Mouse (Mus musculus) thymus, postnatal 14 days (tissue): ENCODE data around the gene Gm26661.

Experiments used
- DNase-seq: peaks from one replicate; pipeline ENCODE4 v3.0.0; 2021

The Gm26661 gene

DNA sequence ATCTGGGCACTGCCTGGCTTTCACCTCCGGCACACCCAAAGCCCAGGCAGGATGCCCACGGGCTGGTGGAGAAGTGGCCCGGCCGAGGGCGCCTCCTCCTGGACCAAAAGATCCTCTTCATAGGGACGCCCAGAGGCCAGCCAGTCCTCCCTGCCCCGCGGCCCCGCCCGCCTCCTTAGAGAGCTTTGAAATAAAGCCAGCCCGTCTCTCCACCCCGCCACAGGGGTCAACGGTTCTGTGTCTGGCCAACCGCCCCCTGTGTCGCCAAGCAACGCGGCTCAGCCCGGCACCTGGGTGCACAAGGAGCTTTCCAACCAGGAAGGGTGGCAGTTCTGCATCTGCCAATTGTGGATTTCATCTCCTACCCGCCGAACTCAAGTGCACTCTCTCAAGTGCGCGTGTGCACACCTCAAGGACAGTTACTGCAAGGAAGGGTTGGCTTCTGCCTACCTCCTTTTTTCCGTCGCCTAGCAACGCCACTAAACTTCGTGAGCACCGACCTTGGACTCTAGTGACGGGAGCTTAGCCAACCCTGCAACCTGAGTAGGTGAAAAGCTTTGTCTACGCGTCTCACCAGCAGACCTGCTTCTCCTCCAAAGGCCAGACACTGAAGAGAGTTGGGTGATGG is at the start of gene Gm26661:
Gm26661 (plus strand) TSS at position 56 of the 628 bp plus-strand sequence.
- peak; percentile 49 for DNase-seq

DNA sequence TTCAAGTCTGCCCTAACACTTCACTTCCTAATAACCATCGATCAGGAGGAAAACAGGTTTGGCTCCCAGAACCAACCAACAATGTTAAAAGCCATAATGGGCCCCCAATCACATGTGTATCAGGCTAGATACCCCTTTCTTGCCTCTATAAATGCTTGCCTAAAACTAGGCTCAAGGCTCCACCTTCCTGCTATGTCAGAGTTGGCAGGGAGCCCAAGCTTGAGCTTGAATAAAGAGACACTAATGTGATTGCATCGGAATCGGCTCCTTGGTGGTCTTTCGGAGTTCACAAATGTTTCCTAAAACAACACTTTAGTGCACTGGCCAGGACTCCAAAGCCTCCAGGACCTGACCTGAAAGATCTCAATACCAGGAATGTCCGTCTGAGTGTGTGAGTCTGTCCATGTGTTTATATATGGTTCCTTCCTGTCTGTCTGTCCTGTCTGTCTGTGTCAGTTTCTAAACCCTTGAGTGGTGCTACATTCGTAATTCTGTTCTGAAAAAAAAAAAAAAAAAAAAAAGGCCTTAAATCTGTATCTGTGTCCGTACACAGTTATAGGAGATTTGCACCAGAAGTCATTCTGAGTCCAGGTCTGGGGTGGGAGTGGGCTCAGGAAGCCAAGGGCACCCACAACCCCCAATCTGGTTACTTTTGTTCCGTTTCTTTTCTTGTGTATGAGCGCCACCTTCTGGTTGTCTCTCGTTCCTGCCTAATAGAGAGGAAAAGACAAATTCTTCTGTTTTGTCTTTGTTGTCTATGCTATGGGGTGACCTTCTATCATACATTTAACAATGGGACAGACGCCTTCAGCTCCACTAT is 42.2 kb upstream of the Gm26661 start:
- peak; percentile 53 for DNase-seq

DNA sequence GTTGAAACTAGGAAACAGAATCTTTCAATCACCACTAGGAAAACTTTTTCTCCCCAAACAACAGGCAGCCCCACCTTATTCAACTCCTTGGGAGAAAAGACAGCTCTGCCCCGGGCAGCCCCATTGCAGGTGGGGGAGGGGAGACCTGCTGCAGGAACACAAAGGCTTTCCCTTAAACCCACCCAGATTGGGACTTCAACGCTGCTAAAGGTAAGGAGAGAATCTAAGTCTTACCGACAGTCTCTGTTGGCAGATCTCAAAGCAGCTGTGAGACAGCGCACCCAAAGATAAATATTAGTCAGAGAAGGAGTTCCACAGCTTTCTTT is 41.7 kb upstream of the Gm26661 start:
- DNase-seq = peak; percentile 19

DNA sequence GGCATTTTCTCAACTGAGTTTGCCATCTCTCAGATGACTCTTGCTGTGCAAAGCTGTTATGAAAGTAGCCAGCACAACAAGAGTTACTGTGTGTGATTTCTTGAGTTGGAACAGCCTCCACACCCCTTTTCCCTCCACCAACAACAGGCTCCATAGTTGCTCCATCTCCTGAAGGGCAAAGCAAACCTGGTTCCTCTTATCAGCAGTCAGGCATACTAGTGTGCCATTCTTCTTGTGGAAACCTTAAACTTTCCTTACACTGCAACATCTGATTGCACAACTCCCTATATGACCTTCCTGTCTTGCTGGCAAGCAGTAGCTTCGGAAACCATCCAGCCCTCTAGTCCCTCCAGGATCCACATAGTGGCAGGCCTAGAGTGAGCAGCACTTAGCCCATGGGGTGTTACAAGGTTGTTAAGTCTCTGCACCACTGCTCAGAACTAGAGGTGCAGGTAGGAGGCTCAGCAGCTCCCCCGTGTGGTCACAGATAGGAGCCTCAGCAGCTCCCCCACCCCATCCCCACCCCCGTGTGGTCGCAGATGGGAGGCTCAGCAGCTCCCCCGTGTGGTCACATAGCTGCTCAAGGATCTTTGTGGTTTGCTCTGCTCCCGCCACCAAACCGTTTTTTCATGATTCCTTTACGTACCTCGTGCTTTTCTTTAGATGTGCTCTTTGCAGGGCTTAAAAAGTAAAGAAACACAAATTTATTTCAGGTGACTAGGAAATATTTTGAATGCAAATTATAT is 25.6 kb upstream of the Gm26661 start:
- peak; percentile 92 for DNase-seq

DNA sequence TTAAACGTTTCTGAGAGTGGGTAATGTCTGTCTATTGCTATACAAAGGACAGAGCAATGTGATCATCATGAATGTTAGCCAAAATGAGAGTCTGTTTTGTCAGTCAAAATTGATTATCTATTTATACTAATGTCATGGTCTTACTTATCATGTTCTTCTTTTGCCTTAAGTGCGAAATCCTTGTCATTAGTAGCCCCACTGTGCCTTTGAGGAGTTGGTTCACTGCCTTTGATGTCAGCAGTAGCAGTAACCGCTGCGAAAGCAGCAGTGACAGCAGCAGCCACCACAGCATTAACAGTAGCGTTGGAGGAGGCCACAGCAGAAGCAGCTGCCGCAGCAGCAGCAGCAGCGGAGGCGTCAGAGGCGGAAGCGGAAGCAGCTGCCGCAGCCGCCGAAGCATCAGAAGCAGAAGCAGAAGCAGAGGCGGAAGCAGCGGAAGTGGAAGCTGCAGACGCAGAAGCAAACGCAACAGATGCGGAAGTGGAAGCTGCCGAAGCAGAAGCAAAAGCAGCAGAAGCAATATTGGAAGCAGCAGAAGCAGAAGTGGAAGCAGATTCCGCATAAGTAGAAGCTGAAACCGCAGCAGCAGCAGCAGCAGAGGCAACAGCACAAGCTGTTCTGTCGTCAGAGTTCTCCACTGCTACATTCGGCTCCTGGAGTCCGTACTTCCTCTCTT is 17.5 kb upstream of the Gm26661 start:
- peak; percentile 83 for DNase-seq

DNA sequence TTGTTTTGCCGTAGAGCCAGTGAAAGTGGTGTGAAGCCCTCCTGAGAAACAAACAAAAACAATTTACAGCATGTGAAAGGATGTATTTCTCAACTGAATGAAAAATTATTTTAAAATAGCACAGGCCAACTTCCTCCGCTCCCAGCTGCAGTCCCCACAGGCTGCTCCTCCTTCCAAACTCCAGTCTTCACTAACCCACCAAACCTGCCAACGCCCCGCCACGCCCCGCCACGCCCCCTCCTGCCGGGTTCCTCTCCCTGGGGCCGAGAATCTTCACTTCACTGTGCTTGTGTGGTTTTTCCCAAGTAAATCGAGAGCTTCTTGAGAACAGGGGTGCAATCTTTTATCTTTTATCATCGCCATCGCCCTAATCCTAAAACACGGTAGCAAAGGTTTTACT is 5.3 kb upstream of the Gm26661 start:
- no peak for DNase-seq

DNA sequence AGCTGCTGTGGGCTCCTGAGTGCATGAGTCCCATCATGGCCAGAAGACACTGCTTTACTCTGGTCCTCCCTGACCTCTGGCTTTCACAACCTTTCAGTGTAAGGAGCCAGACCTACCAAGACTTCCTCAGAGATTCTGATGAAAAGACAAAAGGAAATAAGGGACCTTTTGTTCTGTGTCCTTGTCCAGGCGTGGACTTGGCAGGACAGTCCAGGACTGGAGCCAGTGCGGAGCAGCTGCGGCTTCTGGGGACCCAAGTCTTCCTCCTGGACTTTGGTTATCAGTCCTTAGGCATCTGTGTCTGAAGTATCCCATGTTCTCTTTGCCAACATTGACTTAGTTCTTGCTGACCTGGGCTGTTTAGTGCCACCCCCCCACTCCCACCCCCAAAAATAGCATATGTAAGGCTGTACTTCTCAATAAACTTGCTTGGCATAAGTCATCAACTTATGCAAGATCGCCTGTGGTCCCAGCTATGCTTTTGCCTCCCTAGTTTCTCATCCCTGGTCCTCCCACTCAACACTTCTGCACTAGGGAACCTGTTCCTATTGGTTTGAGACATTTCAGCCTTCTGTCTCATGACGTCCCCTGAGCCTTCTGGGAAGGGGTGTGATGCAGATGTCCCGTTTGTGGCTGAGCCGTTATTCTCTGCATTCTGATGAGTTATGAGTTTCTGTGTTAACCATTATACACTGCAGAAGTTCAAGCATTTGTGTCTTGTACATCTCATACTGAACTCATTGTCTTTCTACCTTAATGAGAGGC is 1.9 kb upstream of the Gm26661 start:
- no peak for DNase-seq

DNA sequence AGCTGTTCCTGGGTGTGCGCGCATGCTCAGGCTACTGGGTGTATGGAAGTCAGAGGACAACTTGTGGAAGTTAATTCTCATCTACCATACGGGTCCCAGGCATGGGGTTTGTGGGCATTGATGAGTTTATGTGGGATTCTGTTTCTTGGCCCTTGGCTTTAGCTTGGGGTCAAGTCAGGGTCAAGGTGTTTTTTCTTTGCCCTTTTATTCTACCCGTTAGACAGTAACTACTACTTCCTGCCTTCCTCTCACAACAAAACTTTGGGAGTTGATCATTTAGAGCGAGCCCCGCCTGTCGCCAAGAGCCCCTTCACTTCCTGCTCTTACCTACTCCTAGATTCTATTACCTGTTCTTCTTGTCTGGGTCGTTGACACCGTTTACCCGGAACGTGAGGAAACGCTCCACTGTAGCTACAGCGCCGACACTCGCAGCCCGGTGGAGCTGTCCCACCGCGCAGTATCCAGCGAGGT is 291 bp upstream of the Gm26661 start:
- no peak for DNase-seq

DNA sequence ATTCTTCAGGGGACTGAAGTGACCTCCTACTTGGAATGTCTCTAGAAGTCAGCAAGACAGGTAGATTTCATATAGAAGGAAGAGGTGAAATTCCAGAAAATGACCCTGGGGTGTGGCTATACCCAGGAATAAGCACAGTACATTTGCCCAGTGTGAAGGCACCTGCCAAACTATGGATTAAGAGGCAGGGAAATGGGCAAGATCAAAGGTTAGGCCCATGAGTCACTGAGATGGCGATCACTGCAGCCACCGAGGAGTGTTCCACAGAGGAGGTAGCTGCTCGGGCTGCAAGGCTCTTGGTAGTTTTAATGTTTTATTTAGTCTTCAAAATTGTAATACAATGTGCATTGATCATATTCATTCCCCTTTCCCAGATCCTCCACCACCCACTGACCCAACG is 4.6 kb downstream of the Gm26661 start:
- DNase-seq = no peak

DNA sequence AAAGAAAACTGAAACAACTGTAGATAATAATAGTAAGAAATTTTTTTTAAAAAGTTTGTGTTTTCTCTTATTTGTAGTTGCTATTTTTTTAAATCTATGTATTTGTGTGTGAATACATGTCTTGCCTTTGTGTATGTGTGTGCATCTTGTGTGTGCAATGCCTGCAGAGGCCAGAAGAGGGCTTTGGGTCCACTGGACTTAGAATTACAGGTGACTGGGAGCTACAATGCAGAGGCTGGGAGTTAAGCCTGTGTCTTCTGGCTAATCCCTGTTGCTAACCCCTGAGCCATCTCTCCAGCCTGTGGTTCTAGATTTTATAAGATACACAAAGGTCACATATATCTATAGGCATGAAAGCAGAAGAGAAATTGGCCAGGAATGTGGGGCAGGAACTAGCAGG is 9.2 kb downstream of the Gm26661 start:
- DNase-seq = no peak

DNA sequence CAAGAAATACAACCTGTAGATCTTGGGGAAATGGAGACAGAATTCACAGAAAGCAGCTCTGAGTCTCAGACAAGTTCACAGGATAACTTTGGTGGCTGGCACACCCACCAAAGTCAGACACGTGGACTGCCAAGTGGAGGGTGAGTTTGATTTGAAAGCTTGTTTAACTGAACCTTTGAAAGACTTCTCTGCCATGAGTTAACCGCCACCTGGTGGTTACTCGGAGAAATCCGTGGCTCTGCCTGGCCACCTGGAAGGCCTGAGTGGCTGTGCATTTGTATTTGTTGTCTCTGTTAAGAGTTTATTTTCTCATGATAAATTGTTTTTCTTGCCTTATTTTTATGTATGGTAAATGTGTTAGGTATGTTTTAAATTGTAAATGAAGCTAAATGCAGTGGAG is 10.4 kb downstream of the Gm26661 start:
- peak; percentile 57 for DNase-seq

DNA sequence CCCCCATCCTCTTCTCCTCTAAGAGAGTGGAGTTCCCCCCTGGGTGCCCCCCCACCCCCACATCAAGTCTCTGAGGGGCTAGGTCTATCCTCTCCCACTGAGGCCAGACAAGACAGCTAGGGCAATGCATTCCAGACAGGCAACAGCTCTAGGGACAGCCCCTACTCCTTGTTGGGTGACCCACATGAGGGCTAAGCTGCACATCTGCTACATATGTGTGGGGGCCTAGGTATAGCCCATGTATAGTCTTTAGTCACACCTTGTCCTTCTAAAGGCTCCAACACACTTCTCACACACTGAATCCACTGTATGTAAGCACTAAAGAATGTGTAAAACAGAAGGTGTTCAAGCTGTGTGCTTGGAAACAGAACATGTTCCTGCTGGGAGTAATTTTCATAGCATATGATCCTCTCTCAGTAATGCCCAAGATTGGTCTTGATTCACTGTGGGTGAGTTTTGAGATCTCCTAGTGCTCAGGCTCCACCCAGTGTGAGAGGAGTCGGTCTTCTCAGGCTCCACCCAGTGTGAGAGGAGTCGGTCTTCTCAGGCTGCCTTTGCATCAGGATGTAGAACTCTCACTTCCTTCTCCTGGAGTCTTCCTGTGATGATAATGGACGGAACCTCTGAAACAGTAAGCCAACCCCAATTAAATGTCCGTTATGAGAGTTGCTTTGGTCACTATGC is 12.6 kb downstream of the Gm26661 start:
- DNase-seq = no peak

DNA sequence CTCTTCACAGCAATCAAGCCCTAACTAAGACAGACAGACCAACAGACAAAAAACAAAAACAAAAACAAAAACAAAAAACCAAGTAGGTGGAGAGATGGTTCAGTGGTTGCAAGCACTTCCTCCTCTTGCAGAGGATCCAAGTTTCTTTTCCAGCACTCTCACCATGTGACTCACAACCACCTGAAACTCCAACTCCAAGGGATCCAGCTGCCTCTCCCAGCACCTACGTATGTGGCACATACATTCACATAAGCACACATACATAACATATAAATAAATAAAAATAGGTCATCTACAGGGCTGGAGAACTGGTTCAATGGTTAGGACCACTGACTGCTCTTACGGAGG is 13.1 kb downstream of the Gm26661 start:
- DNase-seq = no peak

DNA sequence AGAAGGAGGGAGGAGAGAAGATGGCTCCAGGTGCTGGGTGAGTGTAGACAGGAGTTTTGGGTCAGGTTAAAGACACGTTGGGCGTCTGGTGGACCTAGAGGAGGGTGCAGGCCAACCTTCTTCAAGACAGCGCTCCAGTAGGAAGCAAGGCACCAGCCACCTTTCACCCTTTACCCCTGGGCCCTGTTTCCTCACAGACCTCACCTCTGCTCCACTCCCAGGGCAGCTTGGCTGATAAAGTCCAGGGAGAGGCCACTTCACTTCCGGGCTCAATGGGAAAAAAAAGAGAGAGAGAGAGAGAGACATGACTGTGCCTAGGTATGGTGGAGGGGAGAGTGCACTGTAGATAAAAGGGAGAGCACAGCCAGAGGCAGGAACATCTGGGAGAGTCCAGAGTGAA is 16.3 kb downstream of the Gm26661 start:
- DNase-seq = no peak

DNA sequence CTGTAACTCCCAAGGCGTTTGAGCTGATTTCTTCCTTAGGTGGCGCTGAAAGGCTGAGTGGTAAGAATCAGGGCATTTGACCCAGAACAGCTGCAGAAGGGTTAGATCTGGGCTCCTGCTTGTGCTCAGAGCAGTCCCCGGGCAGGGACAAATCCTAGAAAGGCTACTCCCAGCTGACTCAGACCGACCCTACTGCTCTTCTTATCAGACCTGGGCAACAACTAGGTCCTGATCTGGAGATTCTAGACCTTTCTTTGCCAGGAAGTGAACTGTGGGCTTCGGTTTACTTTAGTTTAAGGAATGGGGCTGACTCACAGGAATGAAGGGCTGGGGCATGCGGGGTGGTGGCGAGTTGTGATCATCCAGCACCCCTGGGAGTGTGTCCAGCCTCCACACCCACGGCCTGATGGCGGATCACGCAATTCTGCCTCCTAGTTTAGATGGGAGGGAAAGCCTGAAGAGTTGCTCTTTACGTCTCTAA is 17.2 kb downstream of the Gm26661 start:
- DNase-seq = no peak

DNA sequence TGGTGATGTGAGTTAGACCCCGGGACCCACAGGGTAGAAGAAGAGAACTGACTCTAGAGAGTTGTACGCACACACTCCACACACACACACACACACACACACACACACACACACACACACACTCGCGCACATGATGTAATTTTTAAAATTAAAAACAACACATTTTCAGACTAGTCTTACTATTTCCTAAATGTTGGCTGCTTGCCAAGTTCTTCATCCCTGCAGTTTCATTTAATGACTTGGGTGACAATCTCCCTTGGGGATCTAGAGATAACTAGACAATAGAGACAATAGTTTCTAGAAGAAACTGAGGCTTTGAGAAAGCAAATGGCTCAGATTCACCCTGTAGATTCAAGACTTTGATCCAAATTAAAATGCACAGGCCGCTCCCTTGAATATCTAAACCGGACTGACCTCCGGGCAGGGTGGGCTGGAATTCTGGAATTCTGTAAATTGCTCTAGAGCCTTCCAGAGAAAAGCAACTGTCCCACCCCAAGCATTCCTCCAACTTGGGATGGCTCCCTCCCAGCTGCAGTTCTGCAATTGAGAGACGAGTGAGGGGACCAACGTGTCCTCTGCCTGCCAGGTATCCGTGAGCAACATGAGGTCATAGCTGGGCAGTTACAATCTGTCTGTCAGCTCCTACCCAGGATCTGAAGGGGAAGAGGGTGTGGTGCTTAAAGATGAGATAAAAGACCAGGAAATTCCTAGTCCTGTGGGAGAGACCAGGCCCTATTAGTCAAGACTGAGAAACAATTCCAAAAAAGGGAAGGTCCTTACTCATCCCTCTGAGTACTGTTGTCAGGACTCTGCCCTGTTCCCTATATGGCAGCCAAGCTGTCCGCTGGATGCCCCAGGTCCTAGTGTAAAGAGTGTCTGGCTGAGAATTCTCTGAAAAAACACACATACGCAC is 17.9 kb downstream of the Gm26661 start:
- no peak for DNase-seq

DNA sequence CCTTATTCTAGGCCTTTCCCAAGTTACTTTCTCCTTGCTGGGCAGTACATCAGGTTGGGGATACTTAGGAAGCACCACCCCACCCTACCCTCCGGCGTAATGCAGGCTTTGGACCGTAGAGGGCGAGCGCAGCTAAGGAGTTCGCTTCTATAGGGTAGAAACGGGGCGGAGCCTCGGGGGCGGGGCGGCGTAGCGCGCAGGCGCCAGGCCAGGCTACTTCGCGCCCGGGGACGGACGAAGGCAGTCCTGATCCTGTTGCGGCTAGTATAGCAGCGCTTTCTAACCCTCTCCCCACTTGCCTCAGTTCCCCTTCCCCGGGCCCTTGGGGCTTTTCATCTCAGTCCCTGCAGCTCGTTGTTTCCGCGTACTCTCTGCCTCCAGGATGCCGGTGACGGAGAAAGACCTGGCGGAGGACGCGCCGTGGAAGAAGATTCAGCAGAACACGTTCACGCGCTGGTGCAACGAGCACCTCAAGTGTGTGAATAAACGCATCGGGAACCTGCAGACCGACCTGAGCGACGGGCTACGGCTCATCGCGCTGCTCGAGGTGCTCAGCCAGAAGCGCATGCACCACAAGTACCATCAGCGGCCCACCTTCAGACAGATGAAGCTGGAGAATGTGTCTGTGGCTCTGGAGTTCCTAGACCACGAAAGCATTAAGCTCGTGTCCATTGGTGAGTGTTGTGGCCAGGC is 26.5 kb downstream of the Gm26661 start, which contains the start of gene Flnb:
Flnb (plus strand) TSS at position 188 of the 693 bp plus-strand sequence.
- DNase-seq = peak; percentile 98

DNA sequence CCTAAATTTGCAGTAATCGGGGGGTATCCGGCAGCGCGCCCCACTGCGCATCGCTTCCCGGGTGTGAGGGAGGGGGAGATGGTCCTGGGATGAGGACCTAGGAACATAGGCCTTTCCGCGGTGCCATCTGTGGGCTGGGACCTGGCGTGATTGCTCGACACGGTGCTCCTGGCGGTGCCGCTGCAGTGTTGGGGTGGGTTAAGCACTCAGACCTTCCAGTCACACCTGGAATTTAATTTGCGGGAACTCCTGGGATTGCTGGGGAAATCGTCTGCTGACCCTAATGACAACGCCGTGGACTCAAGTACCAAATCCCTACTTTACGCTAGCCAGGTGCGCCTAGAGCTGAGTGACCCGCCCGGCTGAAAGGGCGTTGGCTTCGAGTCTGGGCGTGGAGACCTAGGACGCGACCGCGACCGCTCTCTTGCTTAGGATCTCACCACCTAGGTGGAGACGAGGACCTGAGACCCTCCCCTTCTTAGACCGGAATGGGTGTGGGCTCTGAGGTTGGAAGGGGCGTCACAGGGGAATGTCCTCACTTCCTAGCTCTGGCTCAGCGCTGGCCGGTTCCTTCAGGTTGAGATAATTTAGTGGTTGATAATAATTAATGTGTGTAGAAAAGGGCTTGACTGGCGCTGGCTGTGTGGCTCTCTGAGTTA is 27.2 kb downstream of the Gm26661 start:
- peak; percentile 42 for DNase-seq

DNA sequence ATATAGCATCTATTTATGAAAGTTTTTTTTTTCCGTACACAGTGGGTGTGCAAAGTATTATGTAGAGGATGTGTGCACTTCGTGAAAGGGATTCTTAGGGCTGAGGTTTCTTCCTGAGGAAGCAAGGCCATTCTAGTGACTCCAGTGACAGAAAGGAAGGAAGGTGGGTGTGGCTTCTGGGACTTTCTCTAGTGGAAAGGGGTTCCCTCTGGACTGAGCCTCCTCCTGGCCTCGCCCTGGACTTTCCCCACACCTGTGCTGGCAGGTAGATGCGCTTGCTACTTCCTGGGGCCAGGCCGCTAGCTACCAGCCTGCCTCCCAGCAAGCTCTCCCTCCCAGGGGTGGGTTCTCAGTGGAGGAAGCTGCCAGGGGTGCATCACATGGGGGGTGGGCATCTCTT is 28.1 kb downstream of the Gm26661 start:
- peak; percentile 19 for DNase-seq
